Mouse (Mus musculus) stomach, postnatal 0 days (tissue): ENCODE measurements around the gene Anxa5. TPM values are rescaled to one million over a fixed set of nuclear protein-coding genes. Genes with fewer than 3 reads are reported as not detected.

Experiments
- ATAC-seq: fragments of 200-750 bp; cut with Nextera tagmentation; 2 replicates; pipeline ENCODE4 v1.8.0; 2017; ENCODE audit not compliant: low FRiP score, low TSS enrichment
- DNase-seq: peaks from one replicate; pipeline ENCODE4 v3.0.0-alpha.2; 2016; ENCODE audit warnings: low spot score
- H3K27ac ChIP-seq: fragments of 300-500 bp; sonication (generic); replicated peaks from 2 replicates; pipeline ENCODE4 v1.5.1; 2014; ENCODE audit warnings: mild to moderate bottlenecking, control low read depth
- H3K27me3 ChIP-seq: fragments of 300-500 bp; sonication (generic); 2 replicates; pipeline ENCODE4 v1.6.1; 2014; ENCODE audit warnings: low read length; ENCODE audit not compliant: control insufficient read depth, insufficient read depth
- H3K36me3 ChIP-seq: fragments of 300-500 bp; sonication (generic); 2 replicates; pipeline ENCODE4 v1.6.1; 2014; ENCODE audit warnings: low read length, mixed read lengths; ENCODE audit not compliant: control insufficient read depth, insufficient read depth
- H3K4me1 ChIP-seq: fragments of 300-500 bp; sonication (generic); replicated peaks from 2 replicates; pipeline ENCODE4 v1.6.1; 2014; ENCODE audit warnings: antibody characterized with exemption; ENCODE audit not compliant: control insufficient read depth, insufficient read depth
- H3K4me2 ChIP-seq: fragments of 300-500 bp; sonication (generic); replicated peaks from 2 replicates; pipeline ENCODE4 v1.6.1; 2014; ENCODE audit warnings: low read depth, mild to moderate bottlenecking, control low read depth, moderate library complexity
- H3K4me3 ChIP-seq: fragments of 300-500 bp; sonication (generic); 2 replicates; pipeline ENCODE4 v1.5.1; 2014; ENCODE audit warnings: low read depth, low read length, control low read depth
- H3K9ac ChIP-seq: fragments of 300-500 bp; sonication (generic); 2 replicates; pipeline ENCODE4 v1.6.1; 2014; ENCODE audit warnings: mild to moderate bottlenecking, low read length, control low read depth, mixed read lengths
- H3K9me3 ChIP-seq: fragments of 300-500 bp; sonication (generic); 2 replicates; pipeline ENCODE4 v1.6.1; 2016; ENCODE audit warnings: low read length; ENCODE audit not compliant: control insufficient read depth
- CTCF ChIP-seq: IDR thresholded peaks from 2 replicates; pipeline ENCODE4 v1.5.1; 2016; ENCODE audit warnings: antibody characterized with exemption, low read depth, mild to moderate bottlenecking, moderate library complexity
- EP300 ChIP-seq: optimal IDR thresholded peaks from 2 replicates; pipeline ENCODE3; 2016; ENCODE audit warnings: antibody characterized with exemption
- WGBS: fragments of 180-500 bp; shearing (Covaris S2); extraction: QIAGEN DNeasy Blood & Tissue Kit; methylation state at CpG from one replicate; pipeline ENCODE4 v1.1.7; 2014; 5-methylcytosine and 5-hydroxymethylcytosine counted together
- polyA plus RNA-seq: library from polyadenylated mRNA; unstranded; fragments of >200 nt; fragmentation: Nextera tagmentation; extraction: Ambion mirVana; gene quantifications from 2 replicates; pipeline ENCODE4 v1.2.1, GENCODE M21; 2015

Anxa5 gene
- polyA plus RNA-seq = 168 and 186 TPM in 2 replicates

GRCm38 (mm10) chr3:36475532-36476087, at the start of gene Anxa5, which contains the start of gene 1810062G17Rik:
Anxa5 (minus strand) TSS chr3:36475894.
1810062G17Rik (plus strand) TSS chr3:36475937.
- TF ChIP-seq EP300 (no peak), CTCF (peak; percentile 77)
- Histone ChIP-seq H3K27ac (peak within 1 kb of the TSS; percentile 97), H3K9me3 (no peaks in the 10 kb centered on the region), H3K27me3 (no peaks in the 10 kb centered on the region), H3K36me3 (no peaks in the 10 kb centered on the region), H3K4me1 (peaks cover 9% of the 10 kb centered on the region; the same call in 1 of the 2 replicates), H3K4me2 (peak within 1 kb of the TSS; percentile 86), H3K4me3 (peak within 1 kb of the TSS; percentile 86), H3K9ac (peak within 1 kb of the TSS; percentile 86)
- peak; percentile 99 for ATAC-seq
- WGBS = 0% methylated on average over 27 of the region's 32 CpGs
- DNase-seq = peak; percentile 98

- DNase-seq (no peak), ATAC-seq (no peak)
- Histone ChIP-seq H3K27ac (no peak overlapping the region), H3K36me3 (no peaks in the 10 kb centered on the region), H3K9me3 (no peaks in the 10 kb centered on the region), H3K4me1 (no peaks in the 10 kb centered on the region; the same call in 1 of the 2 replicates), H3K4me3 (no peak overlapping the region), H3K9ac (no peak overlapping the region), H3K27me3 (peaks cover 2% of the 10 kb centered on the region; the same call in 1 of the 2 replicates), H3K4me2 (no peak overlapping the region)
- TF ChIP-seq CTCF (no peak), EP300 (no peak)
- 50% methylated on average over 3 of the region's 3 CpGs for WGBS
Observed at GRCm38 (mm10) chr3:36524466-36524865, 48.8 kb upstream of the Anxa5 start.

GRCm38 (mm10) chr3:36522137-36522536, 46.4 kb upstream of the Anxa5 start:
- WGBS = 24% methylated on average over 4 of the region's 4 CpGs
- H3K36me3 ChIP-seq = no peaks in the 10 kb centered on the region
- no peaks in the 10 kb centered on the region for H3K9me3 ChIP-seq
- H3K4me2 ChIP-seq = no peak overlapping the region
- peaks cover 2% of the 10 kb centered on the region; the same call in 1 of the 2 replicates for H3K27me3 ChIP-seq
- H3K4me1 ChIP-seq = no peaks in the 10 kb centered on the region; the same call in 1 of the 2 replicates
- H3K4me3 ChIP-seq = no peak overlapping the region
- TF ChIP-seq EP300 (no peak), CTCF (no peak)
- DNase-seq = no peak
- no peak overlapping the region for H3K27ac ChIP-seq
- no peak overlapping the region for H3K9ac ChIP-seq
- no peak for ATAC-seq

GRCm38 (mm10) chr3:36521073-36522060, 45.7 kb upstream of the Anxa5 start, which contains the start of gene Gm11549:
Gm11549 (minus strand) TSS chr3:36521813.
- Histone ChIP-seq H3K4me2 (peak within 1 kb of the TSS; percentile 81), H3K27ac (no peak within 1 kb of the TSS), H3K9ac (peak within 1 kb of the TSS; percentile 35), H3K4me1 (no peaks in the 10 kb centered on the region; the same call in 1 of the 2 replicates), H3K36me3 (no peaks in the 10 kb centered on the region), H3K9me3 (no peaks in the 10 kb centered on the region), H3K4me3 (peak within 1 kb of the TSS; percentile 48), H3K27me3 (peaks cover 2% of the 10 kb centered on the region; the same call in 1 of the 2 replicates)
- TF ChIP-seq CTCF = no peak
- TF ChIP-seq EP300 = no peak
- 1% methylated on average over 51 of the region's 51 CpGs for WGBS
- peak; percentile 28 for DNase-seq
- ATAC-seq = 0 out of 2 replicates have a peak, but pooled peaks have one; percentile 35

- WGBS = 90% methylated on average over 9 of the region's 9 CpGs
- no peak overlapping the region for H3K9ac ChIP-seq
- no peak overlapping the region for H3K27ac ChIP-seq
- H3K9me3 ChIP-seq = no peaks in the 10 kb centered on the region
- H3K4me2 ChIP-seq = no peak overlapping the region
- H3K4me1 ChIP-seq = no peaks in the 10 kb centered on the region; the same call in 1 of the 2 replicates
- H3K4me3 ChIP-seq = no peak overlapping the region
- H3K27me3 ChIP-seq = peaks cover 2% of the 10 kb centered on the region; the same call in 1 of the 2 replicates
- DNase-seq (no peak), ATAC-seq (no peak)
- H3K36me3 ChIP-seq = no peaks in the 10 kb centered on the region
- TF ChIP-seq EP300 (no peak), CTCF (no peak)
Observed at GRCm38 (mm10) chr3:36516196-36516595, 40.5 kb upstream of the Anxa5 start.
